Mouse (Mus musculus) liver, embryonic 14.5 days (tissue): ENCODE measurements around the gene Prtg.

Source experiments
- CTCF ChIP-seq: IDR thresholded peaks from 2 replicates; pipeline ENCODE4 v1.5.1; 2016; ENCODE audit warnings: antibody characterized with exemption, low read depth, control low read depth
- EP300 ChIP-seq: IDR thresholded peaks from 2 replicates; pipeline ENCODE4 v1.6.1; 2016; ENCODE audit warnings: antibody characterized with exemption, low read depth

DNA sequence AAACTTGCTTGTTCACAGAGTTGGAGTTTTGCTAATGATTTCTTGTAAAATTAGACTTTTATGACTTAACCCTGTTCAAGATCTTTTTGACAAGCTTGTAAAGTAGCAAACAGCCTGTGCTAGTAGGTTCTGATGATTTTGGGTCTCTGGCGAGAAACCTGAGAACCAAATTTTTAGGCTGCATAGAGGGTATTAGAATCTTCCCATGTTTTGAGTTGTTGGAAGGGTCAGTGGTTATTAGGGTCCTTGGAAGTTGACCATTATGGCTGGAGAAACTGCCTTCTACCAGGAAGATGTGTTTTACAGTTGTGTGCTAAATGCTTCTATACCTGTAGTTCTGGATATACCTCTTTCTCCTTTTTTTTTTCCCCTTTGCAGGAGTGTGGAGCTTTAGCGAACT lies 2.4 kb downstream of the Prtg start:
- TF ChIP-seq CTCF (no peak), EP300 (no peak)
